Mouse (Mus musculus) thymus, adult 2 months (tissue): ENCODE data around the gene Tango2.

Source experiments
- CTCF ChIP-seq: fragments of 200-500 bp; IDR thresholded peaks from 2 replicates; pipeline ENCODE4 v1.5.1; 2012; ENCODE audit warnings: mild to moderate bottlenecking, control low read depth, low read length, moderate library complexity, borderline replicate concordance; ENCODE audit not compliant: control insufficient read depth, poor library complexity, insufficient read depth; ENCODE audit errors: extremely low read depth
- POLR2A ChIP-seq: fragments of 200-500 bp; IDR thresholded peaks from 2 replicates; pipeline ENCODE4 v1.6.1; 2012; ENCODE audit warnings: mild to moderate bottlenecking, low read length, control low read depth, moderate library complexity; ENCODE audit not compliant: control insufficient read depth, poor library complexity, insufficient read depth; ENCODE audit errors: extremely low read depth

- no peak for TF ChIP-seq CTCF
- no peak for TF ChIP-seq POLR2A
These were observed 37.5 kb upstream of the Tango2 start for GRCm38 (mm10) chr16:18385411-18385810.
